Mouse (Mus musculus): ENCODE results near the gene 1810024B03Rik.
"Not testable (repeated sequence)": the region's sequence is repeated elsewhere in the genome, so short reads cannot be mapped to it uniquely, and the experiment has no call there.

1810024B03Rik gene

GRCm38 (mm10) chr2:127166261-127166660, 41.8 kb downstream of the 1810024B03Rik start:
- DNase-seq = not testable (repeated sequence)

- DNase-seq = no peak
Measured at GRCm38 (mm10) chr2:127165675-127166074, 42.4 kb downstream of the 1810024B03Rik start.

GRCm38 (mm10) chr2:127145699-127146098, 62.4 kb downstream of the 1810024B03Rik start:
- DNase-seq = no peak

- no peak for DNase-seq
Measured at GRCm38 (mm10) chr2:127143158-127144063, 64.7 kb downstream of the 1810024B03Rik start, which contains the start of gene Itpripl1. Gene Itpripl1 (minus strand): TSS chr2:127143442.

GRCm38 (mm10) chr2:127142577-127143157, 65.4 kb downstream of the 1810024B03Rik start:
- DNase-seq = no peak

- DNase-seq = no peak
Measured at GRCm38 (mm10) chr2:127142031-127142430, 66.0 kb downstream of the 1810024B03Rik start.

GRCm38 (mm10) chr2:127140011-127140410, 68.1 kb downstream of the 1810024B03Rik start:
- no peak for DNase-seq

GRCm38 (mm10) chr2:127139605-127140004, 68.5 kb downstream of the 1810024B03Rik start:
- DNase-seq = no peak

- DNase-seq = no peak
Measured at GRCm38 (mm10) chr2:127139094-127139493, 69.0 kb downstream of the 1810024B03Rik start.

- DNase-seq = no peak
Measured at GRCm38 (mm10) chr2:127138449-127138848, 69.6 kb downstream of the 1810024B03Rik start.

GRCm38 (mm10) chr2:127137838-127138420, 70.2 kb downstream of the 1810024B03Rik start:
- DNase-seq = no peak

- no peak for DNase-seq
Measured at GRCm38 (mm10) chr2:127136979-127137378, 71.1 kb downstream of the 1810024B03Rik start.

Measured in cerebellum, adult 11-12 months (tissue).